In the genomic region with DNA sequence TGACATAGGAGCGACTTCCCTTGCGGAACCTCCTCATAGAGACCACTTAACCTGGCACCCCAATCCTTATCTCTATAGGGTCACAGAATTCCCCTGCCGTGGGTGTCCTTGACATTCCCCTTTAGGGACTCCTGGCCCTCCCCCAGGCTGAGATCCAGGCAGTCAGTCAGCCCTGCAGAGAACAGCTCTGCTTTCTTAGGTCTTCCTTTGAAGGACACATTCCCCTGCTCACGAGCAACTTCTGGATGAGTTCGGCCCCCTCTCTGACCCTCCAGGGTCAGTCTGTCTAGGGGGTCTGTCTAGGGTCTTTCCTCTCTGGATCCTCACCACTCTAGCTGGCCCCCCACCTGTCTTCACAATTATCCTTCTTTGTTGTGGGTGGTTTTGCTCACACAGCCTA, we compare ENCODE assay signal across 10 mouse cellular contexts. TPM values are rescaled to one million over a fixed set of nuclear protein-coding genes. Genes with fewer than 3 reads are reported as not detected.
DNase-seq lines count a peak whose midpoint lies in the region; ATAC-seq lines count a peak whose summit lies in the region.
"Had no signal": no experiment of that assay in that cellular context is flagged by ENCODE, and none has a peak within 500 bp of the region (broad histone marks: within the 10 kb centered on the region; RNA-seq: fewer than 3 reads in every experiment).

No protein-coding gene starts in this region.

- peak overlapping the region; percentile 68 for H3K4me2 ChIP-seq in lung, embryonic 16.5 days (ENCODE audit: low read depth, low read length)
- peak overlapping the region; percentile 80 for H3K4me2 ChIP-seq in intestine, embryonic 15.5 days (replicated peaks)
- peak overlapping the region; percentile 50 for H3K4me2 ChIP-seq in neural tube, embryonic 15.5 days

- H3K9ac ChIP-seq in lung, embryonic 16.5 days (ENCODE audit: low read length), result peak overlapping the region; percentile 88
- peak overlapping the region; percentile 67 for H3K9ac ChIP-seq in intestine, embryonic 15.5 days
- H3K9ac ChIP-seq in neural tube, embryonic 15.5 days (replicated peaks), result no peak overlapping the region

- H3K27me3 ChIP-seq in lung, embryonic 16.5 days (ENCODE audit: control insufficient read depth, insufficient read depth, low read depth, low read length), result no peaks in the 10 kb centered on the region
- H3K27me3 ChIP-seq in intestine, embryonic 15.5 days (replicated peaks), result 0 out of 2 replicates have a peak, but pooled peaks cover 3% of the 10 kb centered on the region
- H3K27me3 ChIP-seq in neural tube, embryonic 15.5 days (replicated peaks), result peaks cover 49% of the 10 kb centered on the region

- 17% methylated on average over 5 of the region's 5 CpGs for WGBS in lung, embryonic 16.5 days
- 39% methylated on average over 5 of the region's 5 CpGs for WGBS in intestine, embryonic 15.5 days
- 42% methylated on average over 5 of the region's 5 CpGs for WGBS in neural tube, embryonic 15.5 days

- DNase-seq in heart, adult 11 months, result peak; percentile 94
- no peak for DNase-seq in heart, adult 9 months (ENCODE audit: low spot score in 2 of 2)
- no peak for DNase-seq in lung, postnatal 14 days
- no peak for DNase-seq in T-cell, adult 2 months (ENCODE audit: low spot score)
- DNase-seq in retina, embryonic 14.5 days (ENCODE audit: low spot score), result no peak
- DNase-seq: B cell, adult 2 months; cerebellum, adult 2 months had no signal

- peak overlapping the region; percentile 86 for H3K27ac ChIP-seq in lung, embryonic 16.5 days (ENCODE audit: low read length)
- no peak overlapping the region for H3K27ac ChIP-seq in intestine, embryonic 15.5 days
- H3K27ac ChIP-seq in neural tube, embryonic 15.5 days (replicated peaks), result no peak overlapping the region

- H3K9me3 ChIP-seq in lung, embryonic 16.5 days (ENCODE audit: control insufficient read depth, low read length), result peaks cover 3% of the 10 kb centered on the region; the same call in 1 of the 2 replicates
- no peaks in the 10 kb centered on the region for H3K9me3 ChIP-seq in intestine, embryonic 15.5 days
- H3K9me3 ChIP-seq in neural tube, embryonic 15.5 days (replicated peaks), result no peaks in the 10 kb centered on the region

- no peaks in the 10 kb centered on the region for H3K36me3 ChIP-seq in lung, embryonic 16.5 days (ENCODE audit: control insufficient read depth, insufficient read depth, low read length)
- H3K36me3 ChIP-seq in intestine, embryonic 15.5 days, result no peaks in the 10 kb centered on the region
- H3K36me3 ChIP-seq in neural tube, embryonic 15.5 days, result no peaks in the 10 kb centered on the region

- H3K4me3 ChIP-seq in lung, embryonic 16.5 days (ENCODE audit: low read length), result peak overlapping the region; percentile 64
- peak overlapping the region; percentile 52 for H3K4me3 ChIP-seq in intestine, embryonic 15.5 days (replicated peaks)
- H3K4me3 ChIP-seq in neural tube, embryonic 15.5 days (replicated peaks), result peak overlapping the region; percentile 28

- no peak for ATAC-seq in lung, embryonic 16.5 days (ENCODE audit: low read depth)
- ATAC-seq in intestine, embryonic 15.5 days, result no peak
- ATAC-seq in neural tube, embryonic 15.5 days (ENCODE audit: low FRiP score), result no peak

- peaks cover 51% of the 10 kb centered on the region for H3K4me1 ChIP-seq in lung, embryonic 16.5 days (replicated peaks; ENCODE audit: control insufficient read depth, insufficient read depth, low read length)
- peaks cover 49% of the 10 kb centered on the region for H3K4me1 ChIP-seq in intestine, embryonic 15.5 days (replicated peaks)
- H3K4me1 ChIP-seq in neural tube, embryonic 15.5 days, result peaks cover 24% of the 10 kb centered on the region

RNA-seq across cellular contexts. Expression of a gene that starts 1.1 kb away (rescaled TPM):
- 91.3 and 93.3 TPM in 2 replicates for polyA plus RNA-seq in lung, embryonic 16.5 days (2015; fragmentation: Nextera tagmentation; extraction: Ambion mirVana)
- 27.3 and 27.6 TPM in 2 replicates for polyA plus RNA-seq in intestine, embryonic 15.5 days (2015; fragmentation: Nextera tagmentation; extraction: Ambion mirVana)
- 9.5 and 12.6 TPM in 2 replicates for polyA plus RNA-seq in neural tube, embryonic 15.5 days (2015; fragmentation: Nextera tagmentation; extraction: Ambion mirVana)

RNA-seq across cellular contexts. Expression of a gene that starts 13.9 kb away (rescaled TPM):
- not detected in 2 replicates for polyA plus RNA-seq in lung, embryonic 16.5 days (2015; fragmentation: Nextera tagmentation; extraction: Ambion mirVana)
- polyA plus RNA-seq in intestine, embryonic 15.5 days (2015; fragmentation: Nextera tagmentation; extraction: Ambion mirVana), result not detected in 2 replicates
- not detected in 2 replicates for polyA plus RNA-seq in neural tube, embryonic 15.5 days (2015; fragmentation: Nextera tagmentation; extraction: Ambion mirVana)

RNA-seq across cellular contexts. Expression of a gene that starts 44.5 kb away (rescaled TPM):
- polyA plus RNA-seq in lung, embryonic 16.5 days (2015; fragmentation: Nextera tagmentation; extraction: Ambion mirVana), result 6.8 and 7.9 TPM in 2 replicates
- polyA plus RNA-seq in intestine, embryonic 15.5 days (2015; fragmentation: Nextera tagmentation; extraction: Ambion mirVana), result 9.1 and 9.3 TPM in 2 replicates
- 19.3 and 23.1 TPM in 2 replicates for polyA plus RNA-seq in neural tube, embryonic 15.5 days (2015; fragmentation: Nextera tagmentation; extraction: Ambion mirVana)

RNA-seq across cellular contexts. Expression of a gene that starts 51.0 kb away (rescaled TPM):
- 0.20 TPM in 2 replicates for polyA plus RNA-seq in lung, embryonic 16.5 days (2015; fragmentation: Nextera tagmentation; extraction: Ambion mirVana)
- 0.18 and 0.19 TPM in 2 replicates for polyA plus RNA-seq in intestine, embryonic 15.5 days (2015; fragmentation: Nextera tagmentation; extraction: Ambion mirVana)
- polyA plus RNA-seq in neural tube, embryonic 15.5 days (2015; fragmentation: Nextera tagmentation; extraction: Ambion mirVana), result 0.20 and 0.22 TPM in 2 replicates
